Mouse (Mus musculus): Measurements from ENCODE around the gene Lama5. TPM values are rescaled to one million over a fixed set of nuclear protein-coding genes. Genes with fewer than 3 reads are reported as not detected.

Gene Lama5
- polyA plus RNA-seq (2012; fragmentation: generic; extraction: Trizol): 47.4 TPM
- long read RNA-seq, experiment 1, partial matches to known transcripts: 10 of 13 reads
- long read RNA-seq, experiment 1, other reads (novel, unspliced or antisense): 3 of 13 reads
- long read RNA-seq, experiment 2, partial matches to known transcripts: 28 of 29 reads
- long read RNA-seq, experiment 2, other reads (novel, unspliced or antisense): 1 of 29 reads

GRCm38 (mm10) chr2:180225762-180226378, at the start of gene Lama5:
Gene Lama5 (minus strand): TSS chr2:180225859.
- H3K27me3 ChIP-seq (ENCODE audit: control insufficient read depth, insufficient read depth, insufficient read length): no peaks in the 10 kb centered on the region
- peaks cover 6% of the 10 kb centered on the region for H3K36me3 ChIP-seq (ENCODE audit: control insufficient read depth, insufficient read depth)
- peaks cover 28% of the 10 kb centered on the region for H3K79me3 ChIP-seq (ENCODE audit: low read depth)
- H3K79me2 ChIP-seq (ENCODE audit: control insufficient read depth, insufficient read depth): peaks cover 48% of the 10 kb centered on the region
- no peak for TF ChIP-seq FOSL1 (IDR thresholded peaks at IDR 0.05; ENCODE audit: insufficient read depth, low read length, poor library complexity, severe bottlenecking)
- TF ChIP-seq CTCF (IDR thresholded peaks at IDR 0.05; ENCODE audit: control insufficient read depth, insufficient read depth, insufficient read length): no peak
- TF ChIP-seq MYOD1 (IDR thresholded peaks at IDR 0.05; ENCODE audit: control insufficient read depth, insufficient read length, low read depth): no peak
- TF ChIP-seq MAX (IDR thresholded peaks at IDR 0.05): no peak
- no peak for TF ChIP-seq CEBPB (IDR thresholded peaks at IDR 0.05; ENCODE audit: low read depth)
- no peak for TF ChIP-seq MYOG (IDR thresholded peaks at IDR 0.05; ENCODE audit: control insufficient read depth, extremely low read depth, insufficient read length)
- no peak for TF ChIP-seq USF1 (IDR thresholded peaks at IDR 0.05; ENCODE audit: low read depth)
- peak within 1 kb of the TSS; percentile 69 for H3ac ChIP-seq (ENCODE audit: control insufficient read depth, insufficient read length, low read depth)
- peak within 1 kb of the TSS; percentile 71 for H3K4me3 ChIP-seq (ENCODE audit: insufficient read depth, poor library complexity, severe bottlenecking)

DNA sequence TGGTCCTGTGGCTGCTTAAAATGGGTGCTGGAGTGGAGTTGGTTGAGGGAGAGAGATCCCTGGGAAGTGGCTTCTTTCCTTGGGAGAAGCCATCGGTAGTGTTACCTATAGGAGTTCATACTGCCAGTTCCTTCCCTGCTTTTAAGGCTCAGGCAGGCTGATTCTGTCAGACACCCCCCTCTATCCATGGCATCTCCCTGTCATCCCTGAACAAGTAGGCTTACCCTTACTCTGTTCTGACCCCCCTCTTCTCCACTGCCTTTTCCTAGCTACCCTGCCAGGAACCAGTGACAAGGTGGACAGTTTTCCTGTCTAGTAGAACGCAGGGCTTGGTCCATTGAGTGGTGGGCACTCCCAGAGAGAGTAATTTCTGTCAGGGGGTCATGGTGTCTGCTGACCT, 48.9 kb upstream of the Lama5 start:
- Histone ChIP-seq H3K27me3 (ENCODE audit: control insufficient read depth, insufficient read depth, insufficient read length) (peaks cover 30% of the 10 kb centered on the region), H3K4me3 (ENCODE audit: insufficient read depth, poor library complexity, severe bottlenecking) (no peak overlapping the region), H3K79me2 (ENCODE audit: control insufficient read depth, insufficient read depth) (peaks cover 12% of the 10 kb centered on the region), H3K79me3 (ENCODE audit: low read depth) (no peaks in the 10 kb centered on the region), H3ac (ENCODE audit: control insufficient read depth, insufficient read length, low read depth) (no peak overlapping the region), H3K36me3 (ENCODE audit: control insufficient read depth, insufficient read depth) (peaks cover 3% of the 10 kb centered on the region)
- no peak for TF ChIP-seq MYOG (IDR thresholded peaks at IDR 0.05; ENCODE audit: control insufficient read depth, extremely low read depth, insufficient read length)
- no peak for TF ChIP-seq FOSL1 (IDR thresholded peaks at IDR 0.05; ENCODE audit: insufficient read depth, low read length, poor library complexity, severe bottlenecking)
- TF ChIP-seq MAX (IDR thresholded peaks at IDR 0.05): no peak
- no peak for TF ChIP-seq MYOD1 (IDR thresholded peaks at IDR 0.05; ENCODE audit: control insufficient read depth, insufficient read length, low read depth)
- no peak for TF ChIP-seq CTCF (IDR thresholded peaks at IDR 0.05; ENCODE audit: control insufficient read depth, insufficient read depth, insufficient read length)
- TF ChIP-seq CEBPB (IDR thresholded peaks at IDR 0.05; ENCODE audit: low read depth): no peak
- no peak for TF ChIP-seq USF1 (IDR thresholded peaks at IDR 0.05; ENCODE audit: low read depth)

- TF ChIP-seq CEBPB (IDR thresholded peaks at IDR 0.05; ENCODE audit: low read depth): no peak
- TF ChIP-seq MYOD1 (IDR thresholded peaks at IDR 0.05; ENCODE audit: control insufficient read depth, insufficient read length, low read depth): no peak
- TF ChIP-seq CTCF (IDR thresholded peaks at IDR 0.05; ENCODE audit: control insufficient read depth, insufficient read depth, insufficient read length): no peak
- TF ChIP-seq MYOG (IDR thresholded peaks at IDR 0.05; ENCODE audit: control insufficient read depth, extremely low read depth, insufficient read length): no peak
- Histone ChIP-seq H3K79me2 (ENCODE audit: control insufficient read depth, insufficient read depth) (peaks cover 12% of the 10 kb centered on the region), H3K4me3 (ENCODE audit: insufficient read depth, poor library complexity, severe bottlenecking) (peak within 1 kb of the TSS; percentile 64), H3ac (ENCODE audit: control insufficient read depth, insufficient read length, low read depth) (peak within 1 kb of the TSS; percentile 95), H3K36me3 (ENCODE audit: control insufficient read depth, insufficient read depth) (peaks cover 3% of the 10 kb centered on the region), H3K27me3 (ENCODE audit: control insufficient read depth, insufficient read depth, insufficient read length) (peaks cover 21% of the 10 kb centered on the region), H3K79me3 (ENCODE audit: low read depth) (no peaks in the 10 kb centered on the region)
Measured at GRCm38 (mm10) chr2:180273394-180274244, 48.0 kb upstream of the Lama5 start, which contains the start of gene Cables2. Gene Cables2 (minus strand): TSS chr2:180273496.

GRCm38 (mm10) chr2:180272884-180273321, 47.2 kb upstream of the Lama5 start:
- Histone ChIP-seq H3K36me3 (ENCODE audit: control insufficient read depth, insufficient read depth) (peaks cover 3% of the 10 kb centered on the region), H3ac (ENCODE audit: control insufficient read depth, insufficient read length, low read depth) (peak overlapping the region; percentile 95), H3K79me2 (ENCODE audit: control insufficient read depth, insufficient read depth) (peaks cover 12% of the 10 kb centered on the region), H3K27me3 (ENCODE audit: control insufficient read depth, insufficient read depth, insufficient read length) (peaks cover 14% of the 10 kb centered on the region), H3K4me3 (ENCODE audit: insufficient read depth, poor library complexity, severe bottlenecking) (peak overlapping the region; percentile 64), H3K79me3 (ENCODE audit: low read depth) (no peaks in the 10 kb centered on the region)
- TF ChIP-seq MYOD1 (IDR thresholded peaks at IDR 0.05; ENCODE audit: control insufficient read depth, insufficient read length, low read depth): no peak
- TF ChIP-seq MYOG (IDR thresholded peaks at IDR 0.05; ENCODE audit: control insufficient read depth, extremely low read depth, insufficient read length): no peak
- no peak for TF ChIP-seq FOSL1 (IDR thresholded peaks at IDR 0.05; ENCODE audit: insufficient read depth, low read length, poor library complexity, severe bottlenecking)
- TF ChIP-seq MAX (IDR thresholded peaks at IDR 0.05): no peak
- TF ChIP-seq CEBPB (IDR thresholded peaks at IDR 0.05; ENCODE audit: low read depth): no peak
- TF ChIP-seq CTCF (IDR thresholded peaks at IDR 0.05; ENCODE audit: control insufficient read depth, insufficient read depth, insufficient read length): no peak
- no peak for TF ChIP-seq USF1 (IDR thresholded peaks at IDR 0.05; ENCODE audit: low read depth)

DNA sequence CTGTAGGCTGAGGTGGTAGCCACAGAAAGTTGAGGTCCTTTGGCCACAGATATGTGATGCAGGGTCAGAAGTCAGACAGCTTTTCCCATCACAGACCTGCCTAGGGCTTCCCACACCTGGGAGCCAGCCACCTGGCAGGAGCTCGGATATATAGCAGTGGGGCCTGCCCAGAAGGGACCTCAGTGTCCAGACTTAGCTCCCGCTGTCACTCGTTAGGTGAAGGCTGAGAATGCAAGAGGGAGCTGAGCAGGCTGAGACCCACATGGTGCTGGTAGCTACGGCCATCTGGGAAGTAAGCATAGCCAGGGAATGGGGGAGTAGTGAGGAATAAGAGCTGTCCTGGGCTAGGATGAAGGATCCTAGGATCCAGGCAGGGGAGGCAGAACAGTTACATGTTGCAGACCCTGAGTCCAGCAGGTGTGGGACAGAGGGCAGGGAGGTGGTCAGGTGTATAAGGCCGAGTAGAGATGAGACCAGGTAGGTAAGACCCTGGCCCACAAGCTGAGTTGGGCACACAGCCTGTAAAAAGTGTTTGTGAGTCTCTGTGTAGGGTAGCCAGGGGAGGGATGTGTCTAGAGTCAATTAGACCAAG, 46.2 kb upstream of the Lama5 start:
- H3K79me2 ChIP-seq (ENCODE audit: control insufficient read depth, insufficient read depth): peaks cover 12% of the 10 kb centered on the region
- H3K79me3 ChIP-seq (ENCODE audit: low read depth): no peaks in the 10 kb centered on the region
- peak overlapping the region; percentile 64 for H3K4me3 ChIP-seq (ENCODE audit: insufficient read depth, poor library complexity, severe bottlenecking)
- TF ChIP-seq FOSL1 (IDR thresholded peaks at IDR 0.05; ENCODE audit: insufficient read depth, low read length, poor library complexity, severe bottlenecking) (no peak), MYOG (IDR thresholded peaks at IDR 0.05; ENCODE audit: control insufficient read depth, extremely low read depth, insufficient read length) (no peak), MYOD1 (IDR thresholded peaks at IDR 0.05; ENCODE audit: control insufficient read depth, insufficient read length, low read depth) (no peak)
- H3K27me3 ChIP-seq (ENCODE audit: control insufficient read depth, insufficient read depth, insufficient read length): peaks cover 9% of the 10 kb centered on the region
- H3ac ChIP-seq (ENCODE audit: control insufficient read depth, insufficient read length, low read depth): no peak overlapping the region
- H3K36me3 ChIP-seq (ENCODE audit: control insufficient read depth, insufficient read depth): peaks cover 3% of the 10 kb centered on the region

All from C2C12 (cell line).